Mouse (Mus musculus) fibroblast of lung, adult 2 months (primary cell): Measurements from ENCODE around the gene Gm11239.
"Not testable (repeated sequence)": the region's sequence is repeated elsewhere in the genome, so short reads cannot be mapped to it uniquely, and the experiment has no call there.

Experiments
- DNase-seq: peaks from one replicate; pipeline ENCODE4 v3.0.0-alpha.2; 2011; ENCODE audit warnings: low read depth

The Gm11239 gene

DNA sequence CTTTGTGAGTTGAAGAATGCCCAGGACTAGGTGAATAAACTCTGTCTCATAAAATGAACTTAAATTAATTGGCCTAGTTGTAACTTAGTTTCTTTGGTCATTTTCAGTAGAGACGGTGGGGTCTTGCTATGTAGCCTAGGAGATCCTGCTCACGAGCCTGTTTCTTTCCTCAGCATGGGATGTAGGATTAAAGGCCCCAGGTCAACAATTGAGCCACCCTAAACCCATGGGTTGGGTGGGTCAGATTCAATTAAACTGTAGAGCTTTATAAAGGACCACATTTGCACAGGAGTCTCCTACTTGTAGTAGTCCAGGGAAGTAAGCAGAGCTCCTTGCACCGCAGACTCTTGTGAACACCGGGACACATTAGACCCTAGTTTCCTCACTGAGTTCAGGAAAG is at the start of gene Gm11239:
Gene Gm11239 (plus strand): TSS at position 301 of the 400 bp plus-strand sequence.
- DNase-seq = not testable (repeated sequence)

DNA sequence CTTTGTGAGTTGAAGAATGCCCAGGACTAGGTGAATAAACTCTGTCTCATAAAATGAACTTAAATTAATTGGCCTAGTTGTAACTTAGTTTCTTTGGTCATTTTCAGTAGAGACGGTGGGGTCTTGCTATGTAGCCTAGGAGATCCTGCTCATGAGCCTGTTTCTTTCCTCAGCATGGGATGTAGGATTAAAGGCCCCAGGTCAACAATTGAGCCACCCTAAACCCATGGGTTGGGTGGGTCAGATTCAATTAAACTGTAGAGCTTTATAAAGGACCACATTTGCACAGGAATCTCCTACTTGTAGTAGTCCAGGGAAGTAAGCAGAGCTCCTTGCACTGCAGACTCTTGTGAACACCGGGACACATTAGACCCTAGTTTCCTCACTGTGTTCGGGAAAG is 45.5 kb upstream of the Gm11239 start, which contains the start of gene Gm11237:
Gene Gm11237 (plus strand): TSS at position 301 of the 400 bp plus-strand sequence.
- not testable (repeated sequence) for DNase-seq

DNA sequence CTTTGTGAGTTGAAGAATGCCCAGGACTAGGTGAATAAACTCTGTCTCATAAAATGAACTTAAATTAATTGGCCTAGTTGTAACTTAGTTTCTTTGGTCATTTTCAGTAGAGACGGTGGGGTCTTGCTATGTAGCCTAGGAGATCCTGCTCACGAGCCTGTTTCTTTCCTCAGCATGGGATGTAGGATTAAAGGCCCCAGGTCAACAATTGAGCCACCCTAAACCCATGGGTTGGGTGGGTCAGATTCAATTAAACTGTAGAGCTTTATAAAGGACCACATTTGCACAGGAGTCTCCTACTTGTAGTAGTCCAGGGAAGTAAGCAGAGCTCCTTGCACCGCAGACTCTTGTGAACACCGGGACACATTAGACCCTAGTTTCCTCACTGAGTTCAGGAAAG is 30.3 kb upstream of the Gm11239 start, which contains the start of gene Gm11236:
Gene Gm11236 (plus strand): TSS at position 301 of the 400 bp plus-strand sequence.
- DNase-seq = not testable (repeated sequence)

DNA sequence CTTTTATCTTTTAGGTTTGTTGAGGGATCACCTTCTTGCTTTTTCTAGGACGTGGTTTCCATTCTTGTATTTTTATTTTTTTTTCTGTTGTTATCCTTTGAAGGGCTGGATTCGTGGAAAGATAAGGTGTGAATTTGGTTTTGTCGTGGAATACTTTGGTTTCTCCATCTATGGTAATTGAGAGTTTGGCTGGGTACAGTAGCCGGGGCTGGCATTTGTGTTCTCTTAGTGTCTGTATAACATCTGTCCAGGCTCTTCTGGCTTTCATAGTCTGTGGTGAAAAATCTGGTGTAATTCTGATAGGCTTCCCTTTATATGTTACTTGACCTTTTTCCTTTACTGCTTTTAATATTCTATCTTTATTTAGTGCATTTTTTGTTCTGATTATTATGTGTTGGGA is 6.3 kb upstream of the Gm11239 start:
- not testable (repeated sequence) for DNase-seq

DNA sequence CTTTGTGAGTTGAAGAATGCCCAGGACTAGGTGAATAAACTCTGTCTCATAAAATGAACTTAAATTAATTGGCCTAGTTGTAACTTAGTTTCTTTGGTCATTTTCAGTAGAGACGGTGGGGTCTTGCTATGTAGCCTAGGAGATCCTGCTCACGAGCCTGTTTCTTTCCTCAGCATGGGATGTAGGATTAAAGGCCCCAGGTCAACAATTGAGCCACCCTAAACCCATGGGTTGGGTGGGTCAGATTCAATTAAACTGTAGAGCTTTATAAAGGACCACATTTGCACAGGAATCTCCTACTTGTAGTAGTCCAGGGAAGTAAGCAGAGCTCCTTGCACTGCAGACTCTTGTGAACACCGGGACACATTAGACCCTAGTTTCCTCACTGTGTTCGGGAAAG is 15.1 kb downstream of the Gm11239 start, which contains the start of gene Gm428:
Gene Gm428 (plus strand): TSS at position 301 of the 400 bp plus-strand sequence.
- not testable (repeated sequence) for DNase-seq

DNA sequence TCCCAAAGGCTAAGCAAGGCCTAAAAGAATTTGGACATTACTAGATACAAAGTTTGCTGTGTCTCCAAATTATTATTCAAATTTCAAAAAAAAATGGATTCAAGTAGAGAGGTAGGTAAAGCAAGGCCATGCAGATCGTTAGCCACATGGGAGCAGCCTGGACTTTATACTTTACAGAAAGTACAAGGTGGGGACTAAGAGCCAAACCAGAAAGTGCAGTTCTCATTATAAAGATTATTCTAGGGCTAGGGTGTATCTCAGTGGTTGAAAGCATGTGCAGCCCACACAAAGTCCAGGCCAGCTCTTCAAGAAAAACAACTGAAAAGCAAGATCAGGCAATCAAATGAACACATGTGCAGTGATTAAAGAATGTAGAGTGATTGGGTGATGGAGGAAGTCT is 50.6 kb downstream of the Gm11239 start:
- no peak for DNase-seq

DNA sequence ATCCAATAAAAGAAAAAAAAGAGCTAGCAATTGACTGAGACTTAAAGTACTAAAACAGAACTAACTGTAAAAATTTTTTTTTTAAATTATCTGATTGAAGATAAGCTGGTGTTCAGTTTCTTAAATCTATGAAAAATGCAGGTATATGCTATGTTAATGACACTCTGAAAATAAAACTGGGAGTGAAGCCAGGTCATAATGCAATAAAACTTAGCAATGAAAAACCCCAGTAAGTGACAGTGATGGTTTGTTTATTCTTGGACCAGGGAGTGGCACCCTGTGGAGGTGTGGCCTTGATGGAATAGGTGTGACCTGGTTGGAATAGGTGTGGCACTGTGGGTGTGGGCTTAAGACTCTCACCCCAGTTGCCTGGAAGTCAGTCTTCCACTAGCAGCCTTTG is 51.7 kb downstream of the Gm11239 start:
- no peak for DNase-seq
